Mouse (Mus musculus) MEL (cell line): ENCODE measurements around the gene Dgkh.

Experiments used
- CTCF ChIP-seq, 3 experiments: IDR thresholded peaks in 2 of 3; conservative IDR thresholded peaks in 1 of 3; 2 replicates each; pipeline ENCODE4 v1.5.1; 2011 to 2012; ENCODE audit warnings: low read length in 3 of 3, low read depth in 2 of 3, mild to moderate bottlenecking in 2 of 3, improper control_type of control experiment in 1 of 3, inconsistent platforms in 1 of 3, mixed read lengths in 1 of 3, moderate library complexity in 1 of 3; ENCODE audit not compliant: control insufficient read depth in 1 of 3, insufficient read depth in 1 of 3, poor library complexity in 1 of 3, severe bottlenecking in 1 of 3
- GATA1 ChIP-seq: IDR thresholded peaks from 2 replicates; pipeline ENCODE4 v1.6.1; 2011; ENCODE audit warnings: low read depth, low read length, improper control_type of control experiment
- KAT2A ChIP-seq: conservative IDR thresholded peaks from 2 replicates; pipeline ENCODE4 v1.6.1; 2012; ENCODE audit warnings: low read depth, low read length, improper control_type of control experiment, inconsistent platforms
- MAX ChIP-seq: IDR thresholded peaks from 2 replicates; pipeline ENCODE4 v1.6.1; 2011; ENCODE audit warnings: low read length, improper control_type of control experiment
- MAZ ChIP-seq: IDR thresholded peaks from 2 replicates; pipeline ENCODE4 v1.6.1; 2012; ENCODE audit warnings: low read depth, mild to moderate bottlenecking, inconsistent platforms, low read length, improper control_type of control experiment
- MXI1 ChIP-seq: IDR thresholded peaks from 2 replicates; pipeline ENCODE4 v1.6.1; 2011; ENCODE audit warnings: mild to moderate bottlenecking, low read depth, low read length, improper control_type of control experiment
- POLR2A ChIP-seq, 2 experiments: IDR thresholded peaks; 2 replicates each; pipeline ENCODE4 v1.6.1; 2011 to 2012; ENCODE audit warnings: low read length in 2 of 2, mild to moderate bottlenecking in 2 of 2, control low read depth in 1 of 2, improper control_type of control experiment in 1 of 2, low read depth in 1 of 2, moderate library complexity in 1 of 2; ENCODE audit not compliant: control insufficient read depth in 1 of 2, insufficient read depth in 1 of 2, poor library complexity in 1 of 2
- POLR2AphosphoS5 ChIP-seq: IDR thresholded peaks from 2 replicates; pipeline ENCODE4 v1.6.1; 2012; ENCODE audit warnings: low read depth, borderline replicate concordance, mild to moderate bottlenecking, inconsistent platforms, low read length, moderate library complexity, mixed read lengths
- TAL1 ChIP-seq: IDR thresholded peaks from 2 replicates; pipeline ENCODE4 v1.6.1; 2012; ENCODE audit warnings: mild to moderate bottlenecking, inconsistent platforms, low read length, moderate library complexity, mixed read lengths

DNA sequence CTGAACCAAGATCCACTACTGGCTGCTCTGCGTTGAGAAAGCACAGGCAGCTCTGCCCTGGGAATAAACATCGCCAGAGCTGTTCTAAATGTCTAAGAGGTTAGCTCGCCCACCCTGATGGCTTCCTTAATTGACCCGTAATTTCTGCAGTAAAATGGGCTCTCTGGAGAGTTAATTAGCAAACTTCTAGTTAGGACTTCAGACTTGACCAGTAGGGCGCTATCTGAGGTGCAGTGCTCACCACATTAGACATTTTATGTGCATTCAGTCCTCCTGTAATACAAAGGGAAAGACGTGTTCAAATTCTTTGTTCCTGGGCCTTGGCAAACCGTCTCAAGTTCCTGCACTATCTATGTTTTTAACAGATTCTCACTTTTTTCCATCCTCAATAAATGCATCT is 169.4 kb downstream of the Dgkh start:
- TF ChIP-seq CTCF (IDR thresholded peaks at IDR 0.05 in 2 of 3, conservative IDR thresholded peaks at IDR 0.05 in 1 of 3; ENCODE audit: control insufficient read depth in 1 of 3, insufficient read depth in 1 of 3, low read depth in 2 of 3, low read length in 3 of 3, poor library complexity in 1 of 3, severe bottlenecking in 1 of 3) (no peak), MXI1 (no peak), POLR2A (IDR thresholded peaks at IDR 0.05; ENCODE audit: control insufficient read depth in 1 of 2, insufficient read depth in 1 of 2, low read depth in 1 of 2, low read length in 2 of 2, poor library complexity in 1 of 2) (no peak), MAX (no peak), GATA1 (no peak), MAZ (no peak), TAL1 (no peak), KAT2A (no peak), POLR2AphosphoS5 (no peak)
